Mouse (Mus musculus): Measurements from ENCODE around the gene Fcmr. TPM values are rescaled to one million over a fixed set of nuclear protein-coding genes. Genes with fewer than 3 reads are reported as not detected.

Gene Fcmr
- total RNA-seq (2021), result 1 to 10 TPM in 1 of 2 experiments, under 1 TPM in 1; 0.50 to 1.0 TPM
- long read RNA-seq, experiment 1, result 0 reads
- long read RNA-seq, experiment 2, result 0 reads

DNA sequence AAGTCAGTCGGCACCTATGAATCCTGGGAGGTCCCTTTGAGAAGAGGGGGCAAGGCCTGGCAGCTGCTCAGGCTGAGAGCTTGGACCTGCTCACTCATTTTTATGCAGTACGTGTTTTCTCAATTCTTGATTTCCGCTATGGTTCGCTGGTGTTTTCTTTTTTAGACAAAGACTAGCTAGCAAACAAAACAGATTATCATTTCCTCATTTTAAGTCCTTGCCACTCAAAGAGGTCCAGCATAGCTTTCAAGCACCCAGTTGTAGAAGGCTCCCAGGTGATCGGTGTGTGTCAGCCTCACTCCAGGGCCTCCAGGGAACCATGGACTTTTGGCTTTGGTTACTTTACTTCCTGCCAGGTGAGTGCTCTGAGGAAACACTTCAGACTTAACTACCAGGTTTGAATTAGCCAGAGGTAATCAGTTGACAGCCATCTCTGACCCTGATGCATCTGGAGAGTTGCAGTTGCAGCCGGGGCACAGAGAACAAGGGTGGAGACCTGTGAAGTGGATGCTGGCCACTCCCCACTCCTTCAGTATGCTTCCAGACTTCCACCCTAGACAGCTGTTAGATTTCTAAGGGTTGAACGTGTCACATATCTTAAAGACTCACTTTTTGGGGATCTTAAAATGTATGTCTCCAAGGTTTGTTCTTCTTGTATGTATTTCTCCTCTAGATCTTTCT lies at the start of gene Fcmr:
Fcmr (plus strand) TSS at position 129 of the 681 bp plus-strand sequence.
- DNase-seq (ENCODE audit: low spot score in 2 of 2), result no peak

DNA sequence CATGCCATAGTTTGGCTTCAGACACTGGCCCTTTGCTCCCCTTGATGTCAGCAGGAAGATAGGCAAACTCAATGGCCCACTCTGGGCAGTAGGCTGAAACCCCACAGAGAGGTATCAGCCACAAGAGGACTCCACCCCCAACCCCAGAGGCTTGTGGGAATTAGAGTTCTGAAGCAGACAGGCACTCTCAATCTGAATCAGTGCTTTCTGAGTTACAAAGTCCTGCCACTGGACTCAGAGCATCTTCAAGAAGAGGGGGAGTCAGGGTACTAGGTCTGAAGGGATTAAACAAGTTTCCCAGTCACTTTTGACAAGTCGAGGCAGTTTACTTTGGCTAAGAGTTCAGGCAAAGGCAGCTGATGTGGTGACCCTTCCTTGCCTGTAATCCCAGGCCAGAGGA lies 45.7 kb upstream of the Fcmr start:
- DNase-seq (ENCODE audit: low spot score in 2 of 2), result no peak

DNA sequence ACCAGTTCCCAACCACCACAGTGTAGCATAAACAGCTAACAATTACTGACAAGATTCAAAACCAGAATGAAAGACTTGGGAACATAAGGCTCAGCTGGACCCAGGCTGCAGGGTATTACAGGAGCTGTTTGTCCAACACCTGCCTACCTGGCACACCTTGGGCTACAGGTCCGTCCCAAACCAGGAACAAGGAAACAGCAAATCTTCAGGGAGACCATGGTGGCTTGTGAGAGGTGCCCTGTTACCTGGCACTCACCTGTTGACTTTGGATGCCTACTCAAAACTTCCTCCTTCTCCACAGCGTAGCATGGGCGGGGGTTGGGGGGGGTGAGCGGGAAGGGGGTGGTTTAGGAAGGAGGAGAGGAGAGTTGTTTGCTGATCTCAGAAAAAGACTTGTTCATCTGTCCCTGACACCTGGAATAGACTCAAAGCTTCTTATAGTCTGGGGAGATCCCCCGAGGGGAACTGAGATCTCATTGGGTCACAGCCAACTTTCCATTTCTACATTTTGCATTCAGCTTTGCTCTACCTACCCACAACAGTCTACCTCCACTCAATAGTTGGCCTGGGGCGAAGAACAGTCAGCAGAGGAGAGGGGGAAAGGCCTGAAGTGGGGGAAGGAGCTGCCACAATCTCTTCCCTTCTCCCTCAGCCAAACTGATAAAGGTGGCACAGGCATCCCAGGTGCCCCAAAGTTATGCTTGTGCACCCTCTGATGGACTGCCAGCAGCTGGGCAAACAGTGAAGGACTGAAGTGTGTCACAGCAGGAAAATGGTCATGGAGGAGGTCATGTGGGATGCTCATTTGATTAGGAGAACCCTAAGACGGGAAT lies 44.9 kb upstream of the Fcmr start:
- DNase-seq (ENCODE audit: low spot score in 2 of 2), result no peak

DNA sequence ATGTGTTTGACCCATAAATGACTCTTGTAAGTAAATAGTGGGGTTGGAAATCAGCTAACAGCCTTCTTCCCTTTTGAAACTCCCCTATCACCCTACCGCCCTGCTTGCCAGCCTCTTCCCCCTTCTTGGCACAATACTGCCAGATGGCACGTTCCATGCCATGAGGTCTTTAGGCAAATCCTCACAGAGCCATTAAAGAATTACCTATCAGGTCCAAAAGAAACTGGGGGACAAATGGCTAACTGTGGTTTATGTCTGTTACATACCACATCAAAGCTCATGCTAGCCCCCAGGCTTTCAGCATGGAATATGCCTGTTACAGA lies 44.4 kb upstream of the Fcmr start:
- no peak for DNase-seq (ENCODE audit: low spot score in 2 of 2)

DNA sequence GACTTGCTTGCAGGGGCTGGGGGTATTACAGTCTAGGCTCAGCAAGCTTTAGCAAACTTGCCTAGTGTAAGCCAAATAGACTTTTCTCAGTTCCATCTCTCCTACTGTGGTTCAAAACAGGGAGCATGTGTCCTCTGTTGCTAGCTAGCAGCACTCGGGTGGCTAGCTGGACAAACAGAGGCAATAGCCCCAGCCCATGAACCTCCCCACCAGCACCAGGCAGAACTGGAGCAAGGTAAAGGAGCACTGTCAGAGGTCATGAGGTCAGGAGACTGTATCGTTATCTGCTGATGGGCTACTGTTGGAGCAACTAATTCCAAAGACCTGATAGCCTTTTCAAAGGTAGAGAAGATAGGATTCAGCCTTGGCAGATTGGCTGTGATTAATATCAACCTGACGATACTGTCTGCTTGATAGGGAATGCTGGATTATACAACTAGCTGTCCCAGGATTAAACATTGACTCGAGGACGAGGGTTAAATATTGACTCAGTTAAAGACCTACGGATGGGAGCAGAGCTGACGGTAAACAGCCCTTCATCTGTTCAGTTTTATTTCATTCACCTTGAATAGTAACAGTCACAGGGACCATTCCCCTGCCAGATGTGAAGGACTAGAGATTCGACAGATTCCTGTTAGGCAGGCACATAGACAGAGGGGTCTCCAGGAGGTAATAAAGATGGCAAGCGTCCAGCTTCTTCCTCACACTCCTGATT lies 43.4 kb upstream of the Fcmr start:
- no peak for DNase-seq (ENCODE audit: low spot score in 2 of 2)

DNA sequence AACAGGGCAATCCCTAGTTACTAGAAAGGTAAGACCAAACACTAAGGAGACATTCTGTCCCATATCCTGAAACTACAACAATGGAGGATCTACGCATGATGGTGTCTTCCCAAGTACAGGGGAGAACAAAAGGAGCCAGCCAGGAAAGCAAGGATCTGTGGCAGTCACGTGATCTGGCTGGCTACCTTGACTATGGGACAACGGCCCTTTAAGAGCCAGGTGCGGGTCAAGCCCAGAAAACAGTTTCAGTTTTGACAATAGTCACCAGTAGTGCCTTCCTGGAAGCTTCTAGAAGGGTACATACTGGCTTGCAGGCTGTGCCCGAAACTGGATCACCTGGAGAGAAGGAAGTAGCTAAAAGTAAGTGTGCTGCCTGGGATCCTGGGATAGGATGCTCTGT lies 39.0 kb upstream of the Fcmr start, which contains the start of gene Pigr:
Pigr (plus strand) TSS at position 237 of the 400 bp plus-strand sequence.
- no peak for DNase-seq (ENCODE audit: low spot score in 2 of 2)

DNA sequence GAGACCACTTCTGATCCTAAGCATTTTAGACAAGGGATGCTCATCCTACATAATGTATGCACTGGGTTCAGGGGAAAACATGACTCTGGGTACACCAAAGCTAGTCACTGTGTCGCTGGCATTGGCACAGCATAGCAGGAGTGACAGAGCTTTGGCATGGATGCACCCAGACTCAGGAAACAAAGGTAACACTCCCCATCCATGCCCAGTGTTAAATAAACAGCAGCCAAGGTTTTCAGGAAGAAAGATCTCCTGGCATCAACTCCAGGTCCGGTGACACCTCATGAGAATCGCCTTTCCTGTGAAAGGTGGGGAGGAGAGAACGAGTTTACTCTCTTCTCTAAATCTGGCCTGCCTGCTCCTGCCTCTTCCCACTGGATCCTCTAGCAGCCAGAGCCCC lies 36.8 kb upstream of the Fcmr start:
- DNase-seq (ENCODE audit: low spot score in 2 of 2), result no peak

DNA sequence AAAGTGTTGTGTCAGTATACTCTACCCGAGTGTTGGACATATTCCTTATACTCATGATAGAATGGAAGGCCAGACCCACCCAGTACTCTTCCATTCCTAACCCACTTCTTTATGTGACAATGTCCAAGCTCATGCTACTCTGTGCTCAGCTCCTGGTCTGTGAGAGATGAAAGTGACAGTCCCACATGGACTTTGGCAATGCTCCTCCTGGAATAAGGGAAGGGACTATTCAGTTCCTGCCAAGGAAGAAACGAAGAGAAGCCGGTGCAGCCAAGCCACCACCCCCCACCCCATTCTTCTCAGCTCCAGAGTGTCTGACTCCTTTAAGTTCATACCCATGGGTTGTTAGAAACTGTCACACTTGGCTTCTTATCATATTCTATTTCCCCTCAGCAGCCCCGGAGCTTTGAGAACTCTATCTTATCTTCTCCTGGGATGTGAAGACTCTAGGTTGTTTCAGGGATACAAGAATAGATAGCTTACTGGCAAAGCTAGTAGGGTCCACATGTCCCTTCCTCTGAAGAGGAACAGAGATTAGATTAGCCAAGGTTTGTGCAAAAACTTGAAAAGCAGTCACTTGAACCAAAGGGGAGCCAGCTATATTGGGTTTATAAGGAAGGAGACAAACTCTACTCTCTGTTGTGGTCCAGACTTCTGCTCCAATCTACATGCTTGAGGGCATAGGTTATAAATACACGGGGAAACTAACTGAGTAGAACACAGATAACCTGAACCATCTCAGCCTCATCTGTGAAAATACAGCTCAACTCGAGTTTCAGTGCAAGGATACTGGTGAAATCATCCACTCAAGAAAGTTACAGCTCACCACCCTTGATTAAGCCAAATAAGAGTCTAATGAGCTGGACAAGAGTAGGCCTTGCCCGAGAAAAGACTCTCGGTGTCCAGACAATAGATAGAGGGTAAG lies 35.3 kb upstream of the Fcmr start:
- no peak for DNase-seq (ENCODE audit: low spot score in 2 of 2)

DNA sequence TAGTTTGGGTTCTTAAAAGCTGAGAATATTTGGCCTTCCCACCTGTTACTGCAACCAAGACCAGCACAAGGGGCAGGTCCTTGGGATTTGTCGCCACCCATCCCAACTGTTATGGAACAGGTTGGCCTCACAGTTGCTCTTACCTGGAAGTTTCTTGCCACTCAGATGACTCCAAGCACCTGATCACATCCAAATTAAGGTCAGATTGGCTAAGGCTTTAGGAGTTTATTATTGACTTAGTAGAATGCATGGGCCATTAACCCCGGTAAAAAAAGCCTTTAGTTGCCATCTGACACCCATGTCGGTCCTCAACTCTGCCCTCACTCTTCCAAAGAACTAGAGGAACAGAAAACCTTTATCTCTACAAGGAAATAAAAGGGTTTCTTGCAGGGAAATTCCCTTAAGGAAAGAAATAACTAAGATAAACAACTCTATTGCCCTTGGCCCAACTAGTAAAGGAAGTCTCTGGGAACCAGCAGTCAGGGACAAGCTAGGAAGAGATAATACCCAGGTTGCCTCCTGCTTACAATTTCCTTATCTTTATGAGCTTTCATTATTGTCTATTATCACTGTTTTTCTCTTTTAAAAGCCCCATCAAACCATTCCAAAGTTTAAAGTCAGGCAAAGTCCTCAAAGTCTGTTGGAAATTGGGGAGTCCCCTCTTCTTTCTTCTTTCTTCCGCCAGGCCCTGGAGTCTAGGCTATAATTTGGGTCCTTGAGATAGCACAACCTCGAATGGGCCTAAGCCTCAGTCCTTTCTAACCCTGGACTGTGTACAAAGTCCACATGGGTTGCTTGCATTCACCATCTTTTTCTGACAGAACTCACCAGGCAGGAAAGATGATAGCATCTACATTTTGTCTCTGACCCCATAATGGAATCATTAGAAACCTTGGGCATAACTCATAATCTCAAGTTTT lies 33.0 kb upstream of the Fcmr start:
- DNase-seq (ENCODE audit: low spot score in 2 of 2), result no peak

DNA sequence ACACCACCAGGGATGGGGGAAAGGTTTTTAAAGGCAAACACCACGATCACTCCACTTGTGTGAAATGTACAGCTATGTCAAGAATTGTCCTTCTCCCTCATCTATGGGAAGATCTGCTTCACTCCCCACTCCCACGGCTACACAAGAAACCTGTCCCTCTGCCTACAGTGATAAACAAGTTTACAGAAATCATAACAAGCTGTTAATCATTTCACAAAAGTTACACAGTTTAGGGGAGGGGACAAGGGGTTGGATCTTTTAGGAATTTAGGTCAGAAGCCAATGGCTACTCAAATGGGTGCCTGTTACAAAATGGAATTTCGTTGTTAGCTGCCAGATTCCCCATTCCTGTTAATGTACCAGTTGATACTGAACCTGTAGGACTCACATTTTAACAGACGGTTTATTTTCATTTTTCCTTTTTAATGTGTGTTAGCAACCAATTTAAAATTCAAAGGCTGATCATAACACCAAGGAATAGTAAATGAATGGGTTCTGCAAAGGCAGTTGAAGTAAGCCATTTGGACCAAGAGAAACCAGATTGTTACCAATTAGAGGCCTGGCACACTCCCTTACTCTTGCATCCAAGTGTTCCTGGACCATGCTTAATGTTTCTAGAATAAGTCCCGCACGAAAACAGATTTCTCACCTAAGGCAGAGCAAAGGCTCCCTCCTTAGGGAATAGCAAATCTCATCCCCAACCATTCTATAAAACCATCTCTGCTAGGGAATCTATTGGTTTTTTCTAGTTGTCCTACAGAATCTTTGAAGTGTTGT lies 30.1 kb upstream of the Fcmr start:
- DNase-seq (ENCODE audit: low spot score in 2 of 2), result no peak

DNA sequence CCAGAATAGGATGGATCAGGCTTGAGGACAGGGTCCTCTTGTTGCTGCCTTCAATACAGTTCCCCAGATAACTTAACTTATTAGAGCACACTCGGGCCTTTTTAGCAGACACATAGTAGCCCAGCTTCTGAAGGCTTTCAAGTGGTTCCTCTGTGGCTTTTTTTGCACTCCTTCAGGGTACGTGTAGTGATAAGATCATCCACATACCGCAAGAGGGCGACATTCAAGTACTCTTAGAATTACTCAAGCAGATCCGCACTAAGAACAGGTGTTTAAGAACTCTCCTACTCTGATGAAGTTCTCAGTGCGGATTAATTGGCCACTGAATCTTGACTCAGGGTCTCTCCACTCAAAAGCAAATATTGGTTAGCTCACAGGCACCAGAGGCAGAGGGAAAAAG lies 27.2 kb upstream of the Fcmr start:
- no peak for DNase-seq (ENCODE audit: low spot score in 2 of 2)

DNA sequence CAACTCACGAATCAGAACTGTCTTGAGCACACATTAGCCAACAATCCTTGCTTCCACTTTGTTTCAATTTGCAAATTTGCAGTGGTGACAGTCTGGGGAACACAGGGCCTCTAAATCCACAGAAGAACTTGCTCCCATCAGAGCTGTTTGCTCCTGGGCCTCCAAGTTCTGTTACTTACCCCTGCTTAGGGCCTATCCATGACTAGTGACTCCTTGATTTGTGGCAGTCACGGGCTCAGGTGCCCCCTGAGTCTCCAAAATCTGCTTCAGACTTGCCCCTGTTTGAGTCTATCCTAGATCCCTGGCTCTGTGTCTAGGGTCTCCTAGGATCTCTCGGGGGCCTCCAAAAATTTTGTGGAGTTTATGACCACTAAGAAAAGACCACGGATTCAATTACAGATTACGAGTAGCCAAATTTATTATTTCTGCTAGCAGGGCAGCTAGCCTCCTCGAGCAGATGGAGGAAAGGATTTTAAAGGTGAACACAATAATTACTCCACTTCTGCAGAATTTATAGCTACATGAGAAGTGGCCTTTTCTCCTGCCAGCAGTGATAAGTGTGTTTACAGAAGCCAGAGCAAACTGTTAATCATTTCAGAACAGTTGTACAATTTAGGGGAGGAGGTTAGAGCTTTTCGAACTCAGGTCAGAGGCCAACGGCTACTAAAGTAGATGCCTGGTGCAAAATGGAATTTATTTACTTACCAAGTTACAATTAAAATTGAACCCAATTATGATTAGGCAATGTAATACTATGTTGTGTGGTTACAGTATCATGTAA lies 24.7 kb upstream of the Fcmr start:
- DNase-seq (ENCODE audit: low spot score in 2 of 2), result no peak

DNA sequence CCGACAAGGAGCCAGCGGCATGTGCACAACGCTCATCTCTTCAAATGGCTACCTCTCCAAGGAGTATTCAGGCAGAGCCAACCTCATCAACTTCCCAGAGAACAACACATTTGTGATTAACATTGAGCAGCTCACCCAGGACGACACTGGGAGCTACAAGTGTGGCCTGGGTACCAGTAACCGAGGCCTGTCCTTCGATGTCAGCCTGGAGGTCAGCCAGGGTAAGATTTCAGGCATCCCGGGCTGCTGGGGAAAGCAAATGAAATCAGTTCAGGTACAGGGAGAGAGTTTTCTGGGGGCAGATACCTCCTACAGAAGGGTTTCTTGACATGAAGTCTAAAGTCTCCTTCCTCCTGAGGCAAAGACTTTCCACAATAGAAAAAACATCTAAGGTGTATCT lies 23.8 kb upstream of the Fcmr start:
- no peak for DNase-seq (ENCODE audit: low spot score in 2 of 2)

DNA sequence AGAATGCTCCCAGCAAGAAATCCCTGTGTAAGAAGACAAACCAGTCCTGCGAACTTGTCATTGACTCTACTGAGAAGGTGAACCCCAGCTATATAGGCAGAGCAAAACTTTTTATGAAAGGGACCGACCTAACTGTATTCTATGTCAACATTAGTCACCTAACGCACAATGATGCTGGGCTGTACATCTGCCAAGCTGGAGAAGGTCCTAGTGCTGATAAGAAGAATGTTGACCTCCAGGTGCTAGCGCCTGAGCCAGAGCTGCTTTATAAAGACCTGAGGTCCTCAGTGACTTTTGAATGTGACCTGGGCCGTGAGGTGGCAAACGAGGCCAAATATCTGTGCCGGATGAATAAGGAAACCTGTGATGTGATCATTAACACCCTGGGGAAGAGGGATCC lies 21.0 kb upstream of the Fcmr start:
- no peak for DNase-seq (ENCODE audit: low spot score in 2 of 2)

DNA sequence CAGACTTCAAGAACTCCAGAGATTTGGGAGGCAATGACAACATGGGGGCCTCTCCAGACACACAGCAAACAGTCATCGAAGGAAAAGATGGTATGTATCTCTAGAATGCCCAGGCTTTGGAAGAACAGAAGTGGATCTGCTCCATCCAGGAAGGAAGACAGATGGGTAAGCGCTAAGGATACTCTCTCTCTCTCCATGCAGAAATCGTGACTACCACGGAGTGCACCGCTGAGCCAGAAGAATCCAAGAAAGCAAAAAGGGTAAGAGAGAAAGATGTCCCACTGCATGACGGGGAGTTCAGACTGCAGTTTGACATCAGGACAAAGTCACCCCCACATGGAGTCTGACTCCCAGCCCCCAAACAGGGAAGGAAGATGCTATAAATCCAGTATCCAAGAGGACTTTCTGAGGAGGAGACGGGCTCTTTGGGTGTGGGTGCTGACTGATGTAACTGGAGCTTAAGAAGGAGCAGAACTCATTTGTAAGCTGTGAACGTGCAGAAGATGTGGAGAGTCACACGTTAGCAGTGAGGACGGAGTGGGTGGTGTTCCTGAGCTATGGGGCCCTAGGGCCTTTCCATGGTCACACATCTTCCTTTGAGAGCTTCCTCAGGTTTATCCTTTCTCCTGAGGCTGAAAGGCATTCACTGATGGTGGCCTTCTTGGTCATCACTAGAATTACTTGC lies 15.8 kb upstream of the Fcmr start:
- no peak for DNase-seq (ENCODE audit: low spot score in 2 of 2)

DNA sequence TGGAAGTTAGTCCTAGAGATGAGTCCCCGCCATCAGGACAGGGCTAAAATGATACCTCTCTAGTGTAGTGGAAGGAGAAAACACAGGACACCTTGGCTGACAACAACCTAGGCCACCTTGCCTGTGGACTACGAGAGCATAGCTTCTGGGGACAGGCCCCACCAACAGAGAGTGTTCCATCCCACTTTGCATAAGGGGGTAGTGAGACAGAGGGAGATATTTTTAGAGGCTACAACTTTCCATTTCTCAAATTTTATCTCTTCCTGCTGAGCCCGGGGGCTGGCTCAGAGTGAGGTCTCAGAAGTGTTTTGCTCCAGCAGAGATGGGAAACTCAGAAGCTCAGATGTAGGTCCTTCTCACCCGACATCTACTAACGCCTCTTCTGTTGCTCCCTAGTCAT lies 15.1 kb upstream of the Fcmr start:
- no peak for DNase-seq (ENCODE audit: low spot score in 2 of 2)

DNA sequence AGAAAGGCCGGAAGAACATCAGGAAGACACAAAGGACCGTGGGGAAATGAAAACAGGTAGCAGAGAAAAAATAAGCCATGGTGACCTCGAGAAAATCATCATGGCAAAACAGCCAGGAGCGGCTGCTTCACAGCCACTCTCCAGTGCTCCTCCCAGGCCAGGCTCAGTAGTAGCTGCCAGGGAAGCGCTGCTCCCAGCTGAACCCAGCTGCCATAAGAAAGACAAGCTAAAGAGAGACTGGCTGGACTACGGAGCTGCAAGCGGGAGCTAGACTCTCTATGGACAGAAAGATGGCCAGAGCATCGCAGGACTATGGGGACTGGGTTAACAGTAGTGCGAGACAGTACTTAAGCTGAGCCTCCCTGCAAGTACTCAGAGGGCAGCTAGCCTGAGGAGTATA lies 10.7 kb upstream of the Fcmr start:
- DNase-seq (ENCODE audit: low spot score in 2 of 2), result no peak

DNA sequence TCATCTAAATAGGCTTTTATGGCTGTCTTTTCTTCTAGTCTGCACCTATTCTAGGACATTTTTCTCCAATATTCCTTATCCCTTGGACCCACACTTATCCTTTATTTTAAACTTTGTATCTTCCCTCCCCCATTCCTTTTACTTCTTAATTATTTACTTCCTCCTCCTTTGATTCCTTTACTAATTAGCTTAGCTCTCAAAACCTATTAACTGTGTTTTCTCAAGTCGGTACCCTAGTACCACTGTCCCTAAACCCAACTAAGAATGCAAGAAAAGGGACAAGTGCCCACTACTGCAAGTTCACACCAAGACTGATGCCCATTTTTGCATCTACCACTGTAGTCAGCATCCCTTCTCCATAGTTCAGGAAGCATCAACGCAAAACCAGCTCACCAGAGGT lies 9.7 kb upstream of the Fcmr start:
- no peak for DNase-seq (ENCODE audit: low spot score in 2 of 2)
